Mouse (Mus musculus) midbrain, embryonic 13.5 days (tissue): ENCODE data around the gene Ovca2. TPM values are rescaled to one million over a fixed set of nuclear protein-coding genes. Genes with fewer than 3 reads are reported as not detected.

ENCODE experiments used
- ATAC-seq: fragments of 200-750 bp; cut with Nextera tagmentation; 2 replicates; pipeline ENCODE4 v1.8.0; 2017; ENCODE audit warnings: mild to moderate bottlenecking, moderate TSS enrichment, moderate library complexity
- H3K27ac ChIP-seq: fragments of 300-500 bp; sonication (generic); 2 replicates; pipeline ENCODE4 v1.5.1; 2015; ENCODE audit warnings: inconsistent platforms, mild to moderate bottlenecking, moderate library complexity
- H3K27me3 ChIP-seq: fragments of 300-500 bp; sonication (generic); 2 replicates; pipeline ENCODE4 v1.6.1; 2015; ENCODE audit warnings: mild to moderate bottlenecking, inconsistent platforms
- H3K36me3 ChIP-seq: fragments of 300-500 bp; sonication (generic); 2 replicates; pipeline ENCODE4 v1.6.1; 2015; ENCODE audit warnings: mild to moderate bottlenecking, inconsistent platforms
- H3K4me1 ChIP-seq: fragments of 300-500 bp; sonication (generic); replicated peaks from 2 replicates; pipeline ENCODE4 v1.6.1; 2015; ENCODE audit warnings: inconsistent platforms
- H3K4me2 ChIP-seq: fragments of 300-500 bp; sonication (generic); replicated peaks from 2 replicates; pipeline ENCODE4 v1.6.1; 2015; ENCODE audit warnings: moderate library complexity, mild to moderate bottlenecking, inconsistent platforms
- H3K4me3 ChIP-seq: fragments of 300-500 bp; sonication (generic); replicated peaks from 2 replicates; pipeline ENCODE4 v1.5.1; 2015; ENCODE audit warnings: mild to moderate bottlenecking, inconsistent platforms
- H3K9ac ChIP-seq: fragments of 300-500 bp; sonication (generic); replicated peaks from 2 replicates; pipeline ENCODE4 v1.6.1; 2015; ENCODE audit warnings: mild to moderate bottlenecking, inconsistent platforms
- H3K9me3 ChIP-seq: fragments of 300-500 bp; sonication (generic); 2 replicates; pipeline ENCODE4 v1.6.1; 2016; ENCODE audit warnings: mild to moderate bottlenecking, inconsistent platforms
- WGBS: fragments of 180-500 bp; shearing (Covaris S2); methylation state at CpG from one replicate; pipeline ENCODE4 v1.1.7; 2015; 5-methylcytosine and 5-hydroxymethylcytosine counted together
- polyA plus RNA-seq: library from polyadenylated mRNA; unstranded; fragments of >200 nt; fragmentation: Nextera tagmentation; extraction: Ambion mirVana; gene quantifications from 2 replicates; pipeline ENCODE4 v1.2.1, GENCODE M21; 2015

The Ovca2 gene
- polyA plus RNA-seq, 1 experiment from 2014 or later, result 19.8 TPM

DNA sequence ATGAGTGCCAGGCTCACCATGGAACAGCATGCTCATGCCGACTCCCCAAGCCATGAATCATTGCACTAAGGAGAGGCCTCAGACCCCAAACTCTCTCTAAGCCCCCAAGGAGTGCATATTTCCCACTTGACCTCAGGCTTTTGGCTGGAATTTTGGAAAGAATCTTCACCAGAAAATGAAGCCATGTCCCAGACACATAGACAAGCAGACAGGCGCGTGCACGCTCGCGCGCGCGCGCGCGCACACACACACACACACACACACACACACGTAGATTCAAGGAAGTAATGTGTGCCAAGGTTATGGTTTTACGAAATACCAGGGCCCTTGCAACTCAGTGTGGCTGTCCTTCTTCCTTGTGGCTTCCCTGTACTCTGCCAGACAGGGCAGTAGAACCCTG, 20.2 kb downstream of the Ovca2 start:
- H3K27ac ChIP-seq, result no peak overlapping the region
- ATAC-seq, result no peak
- no peak overlapping the region for H3K4me2 ChIP-seq
- H3K4me1 ChIP-seq, result no peaks in the 10 kb centered on the region
- no peak overlapping the region for H3K9ac ChIP-seq
- WGBS, result 98% methylated on average over 14 of the region's 14 CpGs
- peaks cover 55% of the 10 kb centered on the region for H3K36me3 ChIP-seq
- H3K9me3 ChIP-seq, result no peaks in the 10 kb centered on the region
- H3K4me3 ChIP-seq, result no peak overlapping the region
- peaks cover 9% of the 10 kb centered on the region for H3K27me3 ChIP-seq

DNA sequence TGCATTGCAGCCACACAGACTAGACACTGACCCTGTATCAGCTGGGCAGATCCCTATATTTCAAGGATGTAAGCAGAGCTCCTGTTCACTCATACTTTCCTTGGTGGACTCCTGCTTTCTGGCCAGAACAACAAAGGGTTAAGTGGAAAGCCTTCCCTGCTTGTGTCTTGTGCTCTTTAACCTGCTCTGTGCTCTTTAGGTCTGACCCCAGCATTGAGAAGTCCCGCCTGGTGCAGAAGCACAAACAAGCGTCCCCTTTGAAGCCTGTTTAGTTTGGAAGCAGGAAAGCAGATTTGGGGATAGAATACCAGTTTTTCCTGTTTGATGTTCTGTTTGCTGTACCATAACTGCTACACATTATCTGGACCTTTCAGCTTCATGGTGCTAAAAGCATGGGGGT, 20.7 kb downstream of the Ovca2 start:
- H3K4me1 ChIP-seq, result no peaks in the 10 kb centered on the region
- no peak overlapping the region for H3K27ac ChIP-seq
- no peak overlapping the region for H3K4me3 ChIP-seq
- ATAC-seq, result no peak
- peaks cover 54% of the 10 kb centered on the region for H3K36me3 ChIP-seq
- H3K4me2 ChIP-seq, result no peak overlapping the region
- no peaks in the 10 kb centered on the region for H3K9me3 ChIP-seq
- peaks cover 4% of the 10 kb centered on the region for H3K27me3 ChIP-seq
- no peak overlapping the region for H3K9ac ChIP-seq
- WGBS, result 43% methylated on average over 2 of the region's 2 CpGs

DNA sequence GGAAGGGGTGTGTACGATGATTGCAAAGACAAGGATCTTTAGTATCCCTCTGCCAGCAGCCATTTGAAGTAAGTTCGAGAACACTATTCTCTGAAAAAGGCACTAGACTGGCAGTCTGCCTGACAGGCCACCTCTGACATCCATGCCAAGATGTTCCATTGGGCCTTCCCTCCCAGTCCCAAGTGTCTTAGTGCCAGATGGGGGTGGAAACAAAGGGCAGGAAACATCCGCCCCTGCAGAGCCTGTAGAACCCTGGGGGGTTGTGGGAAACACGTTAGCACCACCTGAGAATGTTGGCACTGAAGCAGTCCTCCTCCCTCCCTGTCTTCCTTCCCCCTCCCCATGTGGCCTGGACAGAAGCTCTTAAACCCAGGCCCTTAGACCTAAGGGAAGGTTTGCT, 21.6 kb downstream of the Ovca2 start:
- 77% methylated on average over 4 of the region's 4 CpGs for WGBS
- Histone ChIP-seq H3K9ac (no peak overlapping the region), H3K36me3 (peaks cover 48% of the 10 kb centered on the region), H3K4me3 (no peak overlapping the region), H3K4me1 (no peaks in the 10 kb centered on the region), H3K9me3 (no peaks in the 10 kb centered on the region), H3K27ac (0 out of 2 replicates have a peak overlapping the region, but pooled peaks have one; percentile 15), H3K4me2 (no peak overlapping the region), H3K27me3 (no peaks in the 10 kb centered on the region)
- ATAC-seq, result no peak

DNA sequence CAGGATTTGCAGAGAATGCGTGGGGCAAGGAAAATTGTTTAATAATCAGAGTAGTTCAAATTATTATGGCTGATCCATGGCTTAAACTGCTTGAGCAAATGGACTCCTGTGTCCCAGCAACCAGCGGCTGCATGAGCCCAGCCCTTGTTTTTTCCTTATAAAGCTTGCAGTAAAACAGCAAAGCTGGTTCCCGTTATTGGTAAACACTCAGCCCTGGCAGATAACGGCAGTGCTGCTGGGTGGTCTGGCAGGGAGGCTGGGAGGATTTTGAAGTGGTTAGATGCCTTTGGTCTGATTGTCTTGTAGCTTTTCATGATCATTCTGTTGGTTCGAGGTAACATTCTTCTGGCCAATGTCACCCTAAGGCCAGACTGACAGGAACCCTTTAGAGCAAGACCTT, 22.2 kb downstream of the Ovca2 start:
- Histone ChIP-seq H3K9me3 (no peaks in the 10 kb centered on the region), H3K9ac (no peak overlapping the region), H3K4me3 (no peak overlapping the region), H3K27me3 (no peaks in the 10 kb centered on the region), H3K36me3 (peaks cover 45% of the 10 kb centered on the region), H3K4me1 (no peaks in the 10 kb centered on the region), H3K27ac (0 out of 2 replicates have a peak overlapping the region, but pooled peaks have one; percentile 15), H3K4me2 (no peak overlapping the region)
- no peak for ATAC-seq
- 80% methylated on average over 5 of the region's 5 CpGs for WGBS

DNA sequence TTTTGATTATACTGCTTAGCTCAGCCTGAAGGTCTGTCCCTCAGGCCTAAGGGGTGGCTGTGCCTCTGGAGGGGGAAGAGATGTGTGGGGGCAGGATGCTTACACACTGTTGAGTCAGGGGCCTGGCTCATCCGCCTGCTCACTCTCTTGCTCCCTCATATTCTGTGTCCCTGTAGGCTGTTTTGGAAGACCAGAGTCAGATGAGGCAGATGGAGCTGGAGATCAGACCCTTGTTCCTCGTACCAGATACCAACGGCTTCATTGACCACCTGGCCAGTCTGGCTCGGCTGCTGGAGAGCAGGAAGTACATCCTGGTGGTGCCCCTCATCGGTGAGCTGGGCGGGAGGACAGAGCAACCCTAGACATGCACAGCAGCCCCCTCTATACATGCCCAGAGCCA, 22.6 kb downstream of the Ovca2 start:
- 89% methylated on average over 6 of the region's 6 CpGs for WGBS
- H3K27ac ChIP-seq, result no peak overlapping the region
- ATAC-seq, result no peak

DNA sequence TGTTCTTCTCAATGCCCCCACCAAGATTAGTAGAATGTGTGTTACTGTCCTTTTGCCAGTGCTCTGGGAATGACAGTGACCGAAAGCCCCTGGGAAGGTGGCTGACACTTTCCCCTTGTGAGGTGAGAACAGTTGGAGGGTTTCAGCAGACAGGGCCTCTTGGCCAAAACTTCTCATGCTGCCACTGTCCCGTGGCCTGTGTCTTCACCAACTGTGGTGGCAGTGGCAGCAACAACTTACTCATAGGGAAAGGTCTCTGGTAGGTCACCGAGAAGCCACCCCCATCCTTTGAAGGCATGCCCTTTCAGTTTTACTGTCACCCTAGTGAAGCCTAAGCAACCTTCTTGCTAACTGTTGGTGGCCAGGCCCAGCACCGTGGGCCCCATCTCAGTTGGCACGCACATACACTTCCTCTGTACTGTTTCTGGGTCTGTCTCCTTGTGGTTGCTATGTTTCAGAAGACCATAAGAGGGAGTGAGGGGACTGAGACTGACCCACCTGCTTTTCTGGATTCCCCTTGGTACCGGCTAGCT, 24.5 kb downstream of the Ovca2 start:
- H3K9me3 ChIP-seq, result no peaks in the 10 kb centered on the region
- no peak overlapping the region for H3K4me3 ChIP-seq
- WGBS, result 79% methylated on average over 6 of the region's 6 CpGs
- H3K4me2 ChIP-seq, result no peak overlapping the region
- H3K9ac ChIP-seq, result no peak overlapping the region
- H3K4me1 ChIP-seq, result no peaks in the 10 kb centered on the region
- H3K36me3 ChIP-seq, result peaks cover 37% of the 10 kb centered on the region
- H3K27me3 ChIP-seq, result no peaks in the 10 kb centered on the region
- no peak overlapping the region for H3K27ac ChIP-seq
- no peak for ATAC-seq

More for the DNA sequence above, 22.6 kb downstream of the Ovca2 start:
- Histone ChIP-seq H3K4me1 (no peaks in the 10 kb centered on the region), H3K9ac (no peak overlapping the region; the same call in 1 of the 2 replicates), H3K4me3 (no peak overlapping the region), H3K4me2 (no peak overlapping the region), H3K27me3 (no peaks in the 10 kb centered on the region), H3K9me3 (no peaks in the 10 kb centered on the region), H3K36me3 (peaks cover 45% of the 10 kb centered on the region)

DNA sequence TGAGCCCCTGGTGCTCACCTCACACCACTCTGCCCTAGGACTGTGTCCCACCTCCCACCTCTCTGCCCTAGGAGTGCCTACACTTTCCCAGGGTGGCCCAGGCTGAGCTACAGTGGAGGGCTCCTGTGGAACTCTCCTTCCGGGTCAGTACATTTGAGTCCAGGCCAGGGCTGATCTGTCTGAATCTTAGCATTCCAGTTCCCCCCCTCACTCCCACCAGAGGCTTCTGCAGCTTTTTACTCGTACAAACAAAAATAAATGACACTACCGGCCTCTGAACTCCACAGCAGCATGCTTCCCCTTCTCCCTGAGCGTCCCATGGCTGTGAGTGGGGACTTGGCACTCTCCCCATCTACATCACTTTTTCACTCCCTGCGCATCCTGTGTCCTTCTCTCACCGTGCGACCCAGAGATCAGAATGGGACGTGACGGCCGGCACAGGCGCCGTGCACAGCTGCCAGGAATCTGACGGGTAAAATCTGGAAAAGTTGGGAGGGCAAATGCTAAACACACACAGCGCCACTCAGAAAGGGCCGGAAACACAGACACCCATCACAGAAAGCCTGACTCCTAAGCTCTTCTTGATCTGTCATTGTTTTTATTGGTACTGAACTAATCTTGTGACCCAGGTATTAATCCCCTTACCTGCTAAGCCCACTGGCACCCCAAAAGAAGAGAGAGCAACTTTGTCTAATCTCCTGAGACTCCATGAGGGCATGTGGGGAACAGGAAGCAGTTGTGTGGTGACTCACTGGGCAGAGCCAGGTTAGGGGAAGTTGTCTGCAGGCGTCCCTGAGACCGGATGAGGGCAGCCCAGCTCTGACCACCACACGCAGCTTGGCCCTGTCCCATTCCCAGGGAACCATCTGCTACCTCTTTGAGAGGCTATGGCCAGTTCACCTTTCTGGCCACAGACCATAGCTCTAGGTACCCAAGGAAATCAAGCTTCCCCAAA, 25.8 kb downstream of the Ovca2 start:
- peaks cover 3% of the 10 kb centered on the region for H3K4me1 ChIP-seq
- peaks cover 31% of the 10 kb centered on the region for H3K36me3 ChIP-seq
- H3K4me3 ChIP-seq, result no peak overlapping the region
- ATAC-seq, result no peak
- H3K4me2 ChIP-seq, result no peak overlapping the region
- 84% methylated on average over 18 of the region's 18 CpGs for WGBS
- H3K27ac ChIP-seq, result no peak overlapping the region; the same call in 1 of the 2 replicates
- no peaks in the 10 kb centered on the region for H3K9me3 ChIP-seq
- H3K9ac ChIP-seq, result no peak overlapping the region
- no peaks in the 10 kb centered on the region for H3K27me3 ChIP-seq

DNA sequence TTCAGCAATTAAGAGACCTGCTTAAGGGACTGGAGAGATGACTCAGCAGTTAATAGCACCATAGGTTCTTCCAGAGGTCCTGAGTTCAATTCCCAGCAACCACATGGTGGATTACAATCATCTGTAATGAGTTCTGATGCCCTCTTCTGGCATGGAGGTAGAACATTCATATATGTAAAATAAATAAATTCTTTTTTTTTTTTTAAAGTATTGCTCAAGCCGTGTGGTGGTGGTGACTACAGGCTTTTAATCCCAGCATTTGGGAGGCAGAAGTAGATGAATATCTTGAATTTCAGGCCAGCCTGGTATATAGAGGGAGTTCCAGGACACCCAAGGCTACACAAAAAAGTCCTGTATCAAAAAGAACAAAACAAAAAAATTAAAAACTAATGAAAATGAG, 28.3 kb downstream of the Ovca2 start:
- H3K4me2 ChIP-seq, result no peak overlapping the region
- no peak for ATAC-seq
- H3K36me3 ChIP-seq, result peaks cover 27% of the 10 kb centered on the region
- WGBS, result 78% methylated on average over 1 of the region's 1 CpGs
- no peak overlapping the region for H3K4me3 ChIP-seq
- H3K9ac ChIP-seq, result no peak overlapping the region
- no peak overlapping the region for H3K27ac ChIP-seq
- H3K9me3 ChIP-seq, result no peaks in the 10 kb centered on the region
- no peaks in the 10 kb centered on the region for H3K27me3 ChIP-seq
- H3K4me1 ChIP-seq, result peaks cover 15% of the 10 kb centered on the region

DNA sequence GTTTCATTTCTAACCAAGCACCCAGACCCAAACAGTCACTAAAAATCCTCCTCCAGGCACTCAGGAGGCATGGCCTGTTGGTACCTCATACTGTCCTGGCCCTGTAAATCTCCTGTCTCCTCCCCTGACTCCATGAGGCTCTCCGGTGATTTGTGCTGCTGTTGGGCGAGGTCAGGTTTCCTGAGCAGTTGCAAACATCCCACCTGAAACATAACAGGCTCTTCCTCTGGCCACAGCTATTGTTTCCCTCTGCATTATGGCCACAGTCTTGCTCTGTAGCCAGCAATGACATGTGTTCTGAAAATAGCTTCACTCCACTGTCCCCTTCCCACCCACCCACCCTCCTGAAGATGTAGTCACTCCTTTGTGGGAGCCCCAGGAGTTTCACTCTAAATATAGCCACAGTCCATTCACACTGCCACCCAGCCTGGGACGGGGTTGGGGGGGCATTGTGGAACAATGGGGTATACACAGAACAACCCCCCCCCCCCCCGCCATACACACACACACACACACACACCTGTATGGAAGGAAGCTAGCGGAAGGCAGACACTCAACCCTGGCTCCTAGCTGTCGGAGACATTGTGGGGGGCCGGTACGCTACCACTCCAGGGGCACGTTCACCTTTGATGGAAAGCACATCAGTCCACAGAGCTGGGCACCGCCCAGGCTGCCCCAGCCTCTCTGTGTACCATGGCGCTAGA, 30.2 kb downstream of the Ovca2 start:
- no peaks in the 10 kb centered on the region for H3K9me3 ChIP-seq
- H3K27me3 ChIP-seq, result no peaks in the 10 kb centered on the region
- H3K27ac ChIP-seq, result peak overlapping the region; percentile 79; the same call in 1 of the 2 replicates
- H3K4me1 ChIP-seq, result peaks cover 15% of the 10 kb centered on the region
- H3K9ac ChIP-seq, result no peak overlapping the region
- H3K4me3 ChIP-seq, result no peak overlapping the region
- H3K4me2 ChIP-seq, result no peak overlapping the region
- peaks cover 43% of the 10 kb centered on the region for H3K36me3 ChIP-seq
- 96% methylated on average over 10 of the region's 11 CpGs for WGBS
- no peak for ATAC-seq

GRCm38 (mm10) chr11:75147846-75148168, 30.8 kb downstream of the Ovca2 start:
- peak overlapping the region; percentile 79 for H3K27ac ChIP-seq
- peaks cover 15% of the 10 kb centered on the region for H3K4me1 ChIP-seq
- H3K4me2 ChIP-seq, result no peak overlapping the region
- H3K27me3 ChIP-seq, result no peaks in the 10 kb centered on the region
- ATAC-seq, result peak; percentile 77
- H3K4me3 ChIP-seq, result no peak overlapping the region
- no peaks in the 10 kb centered on the region for H3K9me3 ChIP-seq
- H3K36me3 ChIP-seq, result peaks cover 45% of the 10 kb centered on the region
- no peak overlapping the region; the same call in 1 of the 2 replicates for H3K9ac ChIP-seq
- WGBS, result 74% methylated on average over 3 of the region's 3 CpGs

DNA sequence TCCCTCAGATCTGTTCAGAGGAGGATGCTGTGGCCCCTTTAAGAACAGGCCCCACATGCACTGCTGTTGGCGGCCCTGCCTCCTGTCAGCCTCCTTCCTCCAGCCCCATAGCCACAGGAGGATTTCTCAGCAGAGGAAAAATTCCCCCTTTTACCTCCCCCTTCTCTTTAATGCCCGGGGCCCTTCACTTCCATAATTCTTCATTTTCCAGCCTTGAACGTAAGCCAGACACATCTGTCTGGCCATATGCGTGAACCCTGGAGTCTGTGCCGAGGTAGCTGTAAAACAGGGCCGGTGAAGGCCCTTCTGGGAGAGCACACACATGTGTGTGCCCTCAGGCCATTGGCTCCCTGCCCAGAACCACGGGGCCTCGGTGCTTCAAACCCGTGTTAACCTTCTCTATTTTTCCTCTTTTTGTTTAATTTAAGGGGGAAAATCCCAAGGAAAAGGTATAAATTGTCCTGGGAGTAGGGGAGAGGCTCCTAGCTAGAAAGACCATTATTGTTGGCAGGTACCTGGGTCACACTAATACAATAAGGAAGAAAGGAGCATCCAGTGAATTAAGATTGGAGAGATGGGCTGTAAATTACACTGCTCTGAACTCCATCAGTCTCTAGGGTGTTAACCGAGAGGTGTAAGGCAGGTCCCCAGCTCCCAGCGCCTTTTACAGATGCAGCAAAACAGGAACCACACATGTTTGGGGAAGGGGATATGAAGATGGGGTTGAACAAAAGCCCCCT, 31.4 kb downstream of the Ovca2 start:
- Histone ChIP-seq H3K4me3 (no peak overlapping the region), H3K9me3 (no peaks in the 10 kb centered on the region), H3K4me2 (no peak overlapping the region), H3K4me1 (peaks cover 15% of the 10 kb centered on the region), H3K27me3 (no peaks in the 10 kb centered on the region), H3K27ac (peak overlapping the region; percentile 79), H3K9ac (peak overlapping the region; percentile 29; the same call in 1 of the 2 replicates), H3K36me3 (peaks cover 50% of the 10 kb centered on the region)
- WGBS, result 57% methylated on average over 11 of the region's 11 CpGs
- peak; percentile 79 for ATAC-seq
